Mouse (Mus musculus): ENCODE results near the gene Apba3. TPM values are rescaled to one million over a fixed set of nuclear protein-coding genes. Genes with fewer than 3 reads are reported as not detected.
A peak's percentile ranks its signal among the peaks of the same experiment; 100 is the strongest.

Apba3 gene
- total and polyA plus RNA-seq, 3 experiments: 68.9 to 73.2 TPM; not detected in 1

GRCm38 (mm10) chr10:81244595-81244994 is 22.2 kb upstream of the Apba3 start (continued):
- no peak for TF ChIP-seq EP300 (IDR thresholded peaks at IDR 0.05; ENCODE audit: low read depth in 1 of 2, low read length in 2 of 2)
- TF ChIP-seq TCF12 (IDR thresholded peaks at IDR 0.05; ENCODE audit: low read depth, low read length): no peak

- no peak overlapping the region for H3K27ac ChIP-seq (ENCODE audit: control insufficient read depth, low read depth, low read length)
- H3K9ac ChIP-seq (ENCODE audit: control insufficient read depth, low read depth, low read length, poor library complexity, severe bottlenecking): peak overlapping the region; percentile 16; the same call in 1 of the 2 replicates
- H3K9me3 ChIP-seq (replicated peaks; ENCODE audit: insufficient read depth, low read length): no peaks in the 10 kb centered on the region
- H3K27me3 ChIP-seq (ENCODE audit: control insufficient read depth in 1 of 2, insufficient read depth in 2 of 2, low read length in 2 of 2): no peaks in the 10 kb centered on the region
- no peak for TF ChIP-seq POLR2A (IDR thresholded peaks at IDR 0.05; ENCODE audit: control insufficient read depth in 1 of 2, insufficient read depth in 1 of 2, low read depth in 1 of 2, low read length in 2 of 2, poor library complexity in 1 of 2)
- no peak for TF ChIP-seq TCF12 (IDR thresholded peaks at IDR 0.05; ENCODE audit: low read depth, low read length)
- TF ChIP-seq POLR2AphosphoS5 (IDR thresholded peaks at IDR 0.05; ENCODE audit: borderline replicate concordance, low read depth, low read length): no peak
- TF ChIP-seq SIN3A (IDR thresholded peaks at IDR 0.05; ENCODE audit: low read length): no peak
- TF ChIP-seq MAZ (IDR thresholded peaks at IDR 0.05; ENCODE audit: low read depth, low read length): no peak
- no peak for TF ChIP-seq ZMIZ1 (IDR thresholded peaks at IDR 0.05; ENCODE audit: low read depth, low read length)
- no peak for TF ChIP-seq CHD1 (IDR thresholded peaks at IDR 0.05; ENCODE audit: low read depth, low read length)
- no peak for TF ChIP-seq E2F4 (IDR thresholded peaks at IDR 0.05; ENCODE audit: borderline replicate concordance, low read depth, low read length)
- no peak overlapping the region for H3K4me3 ChIP-seq (ENCODE audit: control insufficient read depth in 1 of 2, insufficient read depth in 1 of 2, low read depth in 2 of 2, low read length in 2 of 2)
- peaks cover 0 to 2% of the 10 kb centered on the region in 2 experiments; a peak in 1 of 4 replicates for H3K36me3 ChIP-seq (ENCODE audit: control insufficient read depth in 1 of 2, insufficient read depth in 2 of 2, low read length in 2 of 2)
- peaks cover 0 to 8% of the 10 kb centered on the region in 2 experiments; a peak in 2 of 4 replicates for H3K4me1 ChIP-seq (ENCODE audit: control insufficient read depth in 1 of 2, insufficient read depth in 2 of 2, low read length in 2 of 2)
- H3K79me2 ChIP-seq (ENCODE audit: control insufficient read depth, insufficient read depth, low read length, poor library complexity): no peaks in the 10 kb centered on the region
- no peak for DNase-seq (ENCODE audit: low read depth, low spot score)
Measured at GRCm38 (mm10) chr10:81245166-81245565, 21.6 kb upstream of the Apba3 start.

- Histone ChIP-seq H3K36me3 (ENCODE audit: control insufficient read depth in 1 of 2, insufficient read depth in 2 of 2, low read length in 2 of 2) (peaks cover 0 to 2% of the 10 kb centered on the region in 2 experiments; a peak in 1 of 4 replicates), H3K4me1 (ENCODE audit: control insufficient read depth in 1 of 2, insufficient read depth in 2 of 2, low read length in 2 of 2) (peaks cover 0 to 8% of the 10 kb centered on the region in 2 experiments; a peak in 2 of 4 replicates), H3K9ac (ENCODE audit: control insufficient read depth, low read depth, low read length, poor library complexity, severe bottlenecking) (no peak overlapping the region), H3K79me2 (ENCODE audit: control insufficient read depth, insufficient read depth, low read length, poor library complexity) (no peaks in the 10 kb centered on the region), H3K4me3 (ENCODE audit: control insufficient read depth in 1 of 2, insufficient read depth in 1 of 2, low read depth in 2 of 2, low read length in 2 of 2) (no peak overlapping the region), H3K9me3 (replicated peaks; ENCODE audit: insufficient read depth, low read length) (no peaks in the 10 kb centered on the region), H3K27me3 (ENCODE audit: control insufficient read depth in 1 of 2, insufficient read depth in 2 of 2, low read length in 2 of 2) (no peaks in the 10 kb centered on the region), H3K27ac (ENCODE audit: control insufficient read depth, low read depth, low read length) (no peak overlapping the region)
- TF ChIP-seq GATA1 (IDR thresholded peaks at IDR 0.05; ENCODE audit: low read depth, low read length) (no peak), NRF1 (IDR thresholded peaks at IDR 0.05; ENCODE audit: insufficient read depth, low read depth, low read length, poor library complexity, severe bottlenecking) (no peak), ZC3H11A (IDR thresholded peaks at IDR 0.05; ENCODE audit: low read depth, low read length) (no peak), JUND (IDR thresholded peaks at IDR 0.05; ENCODE audit: low read depth, low read length) (no peak), MAX (IDR thresholded peaks at IDR 0.05; ENCODE audit: low read length) (no peak), UBTF (IDR thresholded peaks at IDR 0.05; ENCODE audit: borderline replicate concordance, insufficient read depth, low read depth, low read length) (no peak), MYB (IDR thresholded peaks at IDR 0.05; ENCODE audit: low read depth, low read length) (no peak), NELFE (IDR thresholded peaks at IDR 0.05; ENCODE audit: low read depth, low read length) (no peak), MXI1 (IDR thresholded peaks at IDR 0.05; ENCODE audit: low read depth, low read length) (no peak), TAL1 (IDR thresholded peaks at IDR 0.05; ENCODE audit: low read length) (no peak), USF1 (IDR thresholded peaks at IDR 0.05; ENCODE audit: low read depth, low read length) (no peak), ZMIZ1 (IDR thresholded peaks at IDR 0.05; ENCODE audit: low read depth, low read length) (no peak), E2F4 (IDR thresholded peaks at IDR 0.05; ENCODE audit: borderline replicate concordance, low read depth, low read length) (no peak), EP300 (IDR thresholded peaks at IDR 0.05; ENCODE audit: low read depth in 1 of 2, low read length in 2 of 2) (no peak), BHLHE40 (IDR thresholded peaks at IDR 0.05; ENCODE audit: borderline replicate concordance, low read depth, low read length) (no peak), ZNF384 (IDR thresholded peaks at IDR 0.05; ENCODE audit: low read depth, low read length) (no peak), ETS1 (IDR thresholded peaks at IDR 0.05; ENCODE audit: low read depth, low read length) (no peak), SIN3A (IDR thresholded peaks at IDR 0.05; ENCODE audit: low read length) (no peak), SMC3 (IDR thresholded peaks at IDR 0.05; ENCODE audit: low read depth, low read length) (no peak), KAT2A (conservative IDR thresholded peaks at IDR 0.05; ENCODE audit: low read depth, low read length) (no peak)
- DNase-seq (ENCODE audit: low read depth, low spot score): no peak
Measured at GRCm38 (mm10) chr10:81247804-81248203, 19.0 kb upstream of the Apba3 start.
